Mouse (Mus musculus) C2C12 (cell line): ENCODE results near the gene Stn1.

Experiments used
- CEBPB ChIP-seq: IDR thresholded peaks from one replicate; pipeline ENCODE4 v1.6.1; 2011; ENCODE audit warnings: low read depth, mild to moderate bottlenecking, control low read depth, moderate library complexity
- CTCF ChIP-seq: IDR thresholded peaks from one replicate; pipeline ENCODE4 v1.5.1; 2011; ENCODE audit not compliant: control insufficient read depth, insufficient read depth, insufficient read length
- FOSL1 ChIP-seq: IDR thresholded peaks from one replicate; pipeline ENCODE4 v1.8.0; 2011; ENCODE audit warnings: mild to moderate bottlenecking, low read length; ENCODE audit not compliant: poor library complexity, insufficient read depth, severe bottlenecking
- MAX ChIP-seq: IDR thresholded peaks from one replicate; pipeline ENCODE4 v1.6.1; 2011; ENCODE audit warnings: mild to moderate bottlenecking, control low read depth
- MYOD1 ChIP-seq: IDR thresholded peaks from one replicate; pipeline ENCODE4 v1.6.1; 2011; ENCODE audit warnings: low read depth; ENCODE audit not compliant: control insufficient read depth, insufficient read length
- MYOG ChIP-seq: IDR thresholded peaks from one replicate; pipeline ENCODE4 v1.6.1; 2011; ENCODE audit not compliant: control insufficient read depth, insufficient read length; ENCODE audit errors: extremely low read depth
- USF1 ChIP-seq: IDR thresholded peaks from one replicate; pipeline ENCODE4 v1.6.1; 2011; ENCODE audit warnings: low read depth, mild to moderate bottlenecking, control low read depth, moderate library complexity

- TF ChIP-seq MYOG (no peak), CTCF (no peak), MAX (no peak), USF1 (no peak), FOSL1 (no peak), MYOD1 (no peak), CEBPB (no peak)
Measured at GRCm38 (mm10) chr19:47526239-47526986, 10.9 kb downstream of the Stn1 start.
